Mouse (Mus musculus): ENCODE data around the gene Kansl1.

DNA sequence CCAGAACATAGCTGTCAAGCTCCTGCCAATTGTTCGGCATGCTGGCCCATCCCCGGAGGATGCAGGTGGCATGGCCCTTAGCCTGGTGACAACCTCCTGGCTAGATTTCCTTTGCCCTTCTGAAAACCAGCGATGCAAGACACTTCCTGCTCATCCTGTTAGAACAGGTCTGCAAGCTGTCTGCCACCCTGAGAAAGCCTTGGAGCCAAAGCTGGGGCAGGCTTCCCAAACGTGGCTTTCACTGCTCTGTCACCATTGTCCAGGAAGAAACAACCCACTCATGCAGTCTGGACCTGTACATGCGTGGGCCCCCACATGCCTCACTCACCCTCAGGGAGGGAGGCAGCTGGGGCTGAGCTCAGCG, 179.8 kb downstream of the Kansl1 start:
- TF ChIP-seq CTCF (IDR thresholded peaks at IDR 0.05; ENCODE audit: insufficient read depth, low read depth, low read length) (no peak), POLR2A (IDR thresholded peaks at IDR 0.05; ENCODE audit: insufficient read depth, low read depth, low read length) (no peak)
